Mouse (Mus musculus) neutrophil, adult 65 days (primary cell): ENCODE results near the gene Vmn1r82. TPM values are rescaled to one million over a fixed set of nuclear protein-coding genes. Genes with fewer than 3 reads are reported as not detected.

Experiments
- total RNA-seq: library from RNA; stranded (reverse); gene quantifications from 2 replicates; pipeline ENCODE4 v1.2.4, GENCODE M21; 2023

Vmn1r82 gene
- total RNA-seq, result not detected in 2 replicates

GRCm38 (mm10) chr7:12300130-12300529 is at the start of gene Vmn1r82:
TSS of gene Vmn1r82 (plus strand) at chr7:12300430.

DNA sequence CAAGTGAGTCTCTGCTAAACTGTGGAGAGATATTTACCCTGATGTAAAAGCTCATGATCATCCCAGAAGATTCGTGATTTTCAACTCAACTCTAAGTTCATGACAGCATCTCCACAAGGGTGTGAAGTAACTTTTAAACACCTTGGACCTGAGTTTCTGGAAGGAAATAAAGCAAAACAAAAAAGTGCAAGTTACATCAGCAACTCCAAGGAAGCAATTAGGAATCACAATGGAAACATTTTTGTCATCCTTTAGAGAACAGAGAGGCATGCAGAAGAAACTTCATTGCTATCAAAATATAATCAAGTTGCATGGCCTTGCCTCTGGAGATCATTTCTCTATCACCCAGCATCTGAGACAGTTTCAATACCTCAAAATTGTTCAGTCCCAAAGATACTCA is 32.1 kb upstream of the Vmn1r82 start, which contains the start of gene Vmn1r81:
Vmn1r81 (minus strand) TSS at position 101 of the 400 bp plus-strand sequence.

DNA sequence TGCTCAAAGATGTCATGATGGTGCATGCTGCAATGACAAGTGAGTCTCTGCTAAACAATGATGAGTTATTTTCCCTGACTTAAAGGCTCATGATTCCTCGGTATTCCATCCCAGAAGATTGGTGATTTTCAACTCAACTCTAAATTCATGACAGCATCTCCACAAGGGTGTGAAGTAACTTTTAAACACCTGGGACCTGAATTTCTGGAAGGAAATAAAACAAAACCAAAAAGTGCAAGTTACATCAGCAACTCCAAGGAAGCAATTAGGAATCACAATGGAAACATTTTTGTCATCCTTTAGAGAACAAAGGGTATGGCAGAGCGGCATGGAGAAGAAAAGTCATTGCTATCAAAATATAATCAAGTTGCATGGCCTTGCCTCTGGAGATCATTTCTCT is 29.2 kb downstream of the Vmn1r82 start, which contains the start of gene Vmn1r83:
Vmn1r83 (minus strand) TSS at position 101 of the 400 bp plus-strand sequence.

Other genes with a start within 250 kb of the Vmn1r82 start
- gene Vmn1r78, start 150.2 kb upstream of the Vmn1r82 start, total RNA-seq, result not detected in 2 replicates
- gene Vmn1r79, start 129.2 kb upstream of the Vmn1r82 start, total RNA-seq, result not detected in 2 replicates
- gene Vmn1r80, start 111.1 kb upstream of the Vmn1r82 start, total RNA-seq, result not detected in 2 replicates
- not detected in 2 replicates for gene Vmn1r81, start 32.2 kb upstream of the Vmn1r82 start, total RNA-seq
- gene Vmn1r83, start 29.1 kb downstream of the Vmn1r82 start, total RNA-seq, result 0.23 and 0.82 TPM in 2 replicates
- not detected in 2 replicates for gene Vmn1r84, start 68.8 kb downstream of the Vmn1r82 start, total RNA-seq
- gene Zfp551, start 122.3 kb downstream of the Vmn1r82 start, total RNA-seq, result not detected in 2 replicates
- 2.2 and 2.3 TPM in 2 replicates for gene Zfp606, start 177.9 kb downstream of the Vmn1r82 start, total RNA-seq
- not detected in 2 replicates for gene 2900092C05Rik, start 212.1 kb downstream of the Vmn1r82 start, total RNA-seq